Mouse (Mus musculus) left cerebral cortex, adult 18-20 months (tissue): ENCODE measurements at regions not wholly inside any gene's neighbourhood (a gene's known extent, or its start where the extent isn't known, plus 50 kb on each side); places are given as distances from the start of the nearest gene placed in this dataset.

Source experiments
- microRNA-seq, 2 experiments: library from miRNA; unstranded; fragments of <30 nt; microRNA quantifications; one replicate each; pipeline ENCODE4 v1.2.0; 2021

Small RNAs in the stretch of these regions (microRNA-seq; reads per million reads assigned to microRNA genes)
- gene Gm22802 = 0 reads per million in 2 experiments
